Mouse (Mus musculus) embryonic facial prominence, embryonic 14.5 days (tissue): ENCODE results near the gene Narfl. TPM values are rescaled to one million over a fixed set of nuclear protein-coding genes. Genes with fewer than 3 reads are reported as not detected.
A peak's percentile ranks its signal among the peaks of the same experiment; 100 is the strongest.

ENCODE experiments used
- ATAC-seq: fragments of 200-750 bp; cut with Nextera tagmentation; 2 replicates; pipeline ENCODE4 v1.8.0; 2017; ENCODE audit warnings: low read depth, moderate number of reproducible peaks, moderate TSS enrichment
- DNase-seq: peaks from one replicate; pipeline ENCODE4 v3.0.0-alpha.2; 2015; ENCODE audit warnings: low spot score
- H3K27ac ChIP-seq: fragments of 300-500 bp; sonication (generic); replicated peaks from 2 replicates; pipeline ENCODE4 v1.5.1; 2014; ENCODE audit warnings: low read depth, mild to moderate bottlenecking, low read length, moderate library complexity
- H3K27me3 ChIP-seq: fragments of 300-500 bp; sonication (generic); replicated peaks from 2 replicates; pipeline ENCODE4 v1.6.1; 2014; ENCODE audit warnings: low read length; ENCODE audit not compliant: control insufficient read depth, insufficient read depth
- H3K36me3 ChIP-seq: fragments of 300-500 bp; sonication (generic); 2 replicates; pipeline ENCODE4 v1.6.1; 2014; ENCODE audit warnings: low read length, mixed read lengths; ENCODE audit not compliant: control insufficient read depth, insufficient read depth
- H3K4me1 ChIP-seq: fragments of 300-500 bp; sonication (generic); 2 replicates; pipeline ENCODE4 v1.6.1; 2014; ENCODE audit warnings: antibody characterized with exemption, low read length; ENCODE audit not compliant: control insufficient read depth, insufficient read depth
- H3K4me2 ChIP-seq: fragments of 300-500 bp; sonication (generic); 2 replicates; pipeline ENCODE4 v1.6.1; 2014; ENCODE audit warnings: low read depth, mild to moderate bottlenecking, low read length, moderate library complexity, mixed read lengths
- H3K4me3 ChIP-seq: fragments of 300-500 bp; sonication (generic); 2 replicates; pipeline ENCODE4 v1.5.1; 2014; ENCODE audit warnings: low read depth, mild to moderate bottlenecking, low read length
- H3K9ac ChIP-seq: fragments of 300-500 bp; sonication (generic); 2 replicates; pipeline ENCODE4 v1.6.1; 2014; ENCODE audit warnings: low read depth, mild to moderate bottlenecking, low read length, moderate library complexity, mixed read lengths
- H3K9me3 ChIP-seq: fragments of 300-500 bp; sonication (generic); 2 replicates; pipeline ENCODE4 v1.6.1; 2016; ENCODE audit warnings: low read length; ENCODE audit not compliant: control insufficient read depth
- WGBS: fragments of 180-500 bp; shearing (Covaris S2); extraction: QIAGEN DNeasy Blood & Tissue Kit; methylation state at CpG from one replicate; pipeline ENCODE4 v1.1.7; 2014; 5-methylcytosine and 5-hydroxymethylcytosine counted together
- polyA plus RNA-seq: library from polyadenylated mRNA; unstranded; fragments of >200 nt; fragmentation: Nextera tagmentation; extraction: Ambion mirVana; gene quantifications from 2 replicates; pipeline ENCODE4 v1.2.1, GENCODE M21; 2014

Gene Narfl
- polyA plus RNA-seq, 1 experiment from 2014 or later: 27.2 TPM

- peaks cover 8% of the 10 kb centered on the region; the same call in 1 of the 2 replicates for H3K4me1 ChIP-seq
- no peak overlapping the region for H3K27ac ChIP-seq
- DNase-seq (peak; percentile 88), ATAC-seq (peak; percentile 31; the same call in 1 of the 2 replicates)
- no peak overlapping the region for H3K4me3 ChIP-seq
- peaks cover 34% of the 10 kb centered on the region for H3K27me3 ChIP-seq
- 2% methylated on average over 20 of the region's 20 CpGs for whole genome bisulfite sequencing
- H3K9me3 ChIP-seq: no peaks in the 10 kb centered on the region
- H3K9ac ChIP-seq: no peak overlapping the region
- H3K36me3 ChIP-seq: no peaks in the 10 kb centered on the region
- H3K4me2 ChIP-seq: 0 out of 2 replicates have a peak overlapping the region, but pooled peaks have one; percentile 26
Observed at GRCm38 (mm10) chr17:25813471-25813870, 39.9 kb downstream of the Narfl start.

- no peak overlapping the region for H3K4me2 ChIP-seq
- peaks cover 3% of the 10 kb centered on the region; the same call in 1 of the 2 replicates for H3K4me1 ChIP-seq
- no peak for ATAC-seq
- WGBS: 81% methylated on average over 11 of the region's 11 CpGs
- no peak for DNase-seq
- H3K9me3 ChIP-seq: no peaks in the 10 kb centered on the region
- no peak overlapping the region for H3K9ac ChIP-seq
- no peak overlapping the region for H3K4me3 ChIP-seq
- H3K27ac ChIP-seq: no peak overlapping the region
- H3K27me3 ChIP-seq: peaks cover 37% of the 10 kb centered on the region
- H3K36me3 ChIP-seq: no peaks in the 10 kb centered on the region
Observed at GRCm38 (mm10) chr17:25817662-25818061, 44.1 kb downstream of the Narfl start.

- no peak; the same call in 1 of the 2 replicates for ATAC-seq
- Histone ChIP-seq H3K36me3 (no peaks in the 10 kb centered on the region), H3K27ac (no peak overlapping the region), H3K4me3 (0 out of 2 replicates have a peak overlapping the region, but pooled peaks have one; percentile 6), H3K27me3 (peaks cover 37% of the 10 kb centered on the region), H3K4me2 (peak overlapping the region; percentile 31), H3K9me3 (no peaks in the 10 kb centered on the region), H3K9ac (no peak overlapping the region; the same call in 1 of the 2 replicates), H3K4me1 (peaks cover 3% of the 10 kb centered on the region)
- DNase-seq: peak; percentile 21
- whole genome bisulfite sequencing: 9% methylated on average over 34 of the region's 46 CpGs
Observed at GRCm38 (mm10) chr17:25818851-25819780, 45.5 kb downstream of the Narfl start.

GRCm38 (mm10) chr17:25823452-25823851 is 49.9 kb downstream of the Narfl start, which contains the start of gene Wdr24:
Gene Wdr24, plus strand, starts transcription at chr17:25823627.
- Histone ChIP-seq H3K27ac (peak within 1 kb of the TSS; percentile 29; the same call in 1 of the 2 replicates), H3K27me3 (peaks cover 28% of the 10 kb centered on the region), H3K4me3 (peak within 1 kb of the TSS; percentile 74), H3K9ac (peak within 1 kb of the TSS; percentile 76), H3K9me3 (no peaks in the 10 kb centered on the region), H3K36me3 (peaks cover 23% of the 10 kb centered on the region), H3K4me1 (peaks cover 12% of the 10 kb centered on the region), H3K4me2 (peak within 1 kb of the TSS; percentile 98)
- 0% methylated on average over 18 of the region's 18 CpGs for WGBS
- DNase-seq: peak; percentile 95
- ATAC-seq: peak; percentile 79

- 76% methylated on average over 15 of the region's 17 CpGs for WGBS
- peak overlapping the region; percentile 98 for H3K4me2 ChIP-seq
- no peak overlapping the region for H3K27ac ChIP-seq
- H3K9ac ChIP-seq: peak overlapping the region; percentile 76
- H3K36me3 ChIP-seq: peaks cover 23% of the 10 kb centered on the region
- H3K27me3 ChIP-seq: peaks cover 17% of the 10 kb centered on the region
- no peak for ATAC-seq
- peak overlapping the region; percentile 74 for H3K4me3 ChIP-seq
- DNase-seq: no peak
- no peaks in the 10 kb centered on the region for H3K9me3 ChIP-seq
- H3K4me1 ChIP-seq: peaks cover 13% of the 10 kb centered on the region
Observed at GRCm38 (mm10) chr17:25824362-25825142, 51.0 kb downstream of the Narfl start.

GRCm38 (mm10) chr17:25825311-25825710 is 51.7 kb downstream of the Narfl start:
- no peak overlapping the region for H3K27ac ChIP-seq
- WGBS: 88% methylated on average over 6 of the region's 6 CpGs
- H3K4me3 ChIP-seq: no peak overlapping the region
- no peaks in the 10 kb centered on the region for H3K9me3 ChIP-seq
- DNase-seq: no peak
- no peak overlapping the region for H3K9ac ChIP-seq
- H3K36me3 ChIP-seq: peaks cover 30% of the 10 kb centered on the region
- peaks cover 9% of the 10 kb centered on the region for H3K27me3 ChIP-seq
- no peak overlapping the region for H3K4me2 ChIP-seq
- H3K4me1 ChIP-seq: peaks cover 18% of the 10 kb centered on the region
- no peak for ATAC-seq

GRCm38 (mm10) chr17:25825984-25826570 is 52.5 kb downstream of the Narfl start:
- Histone ChIP-seq H3K9me3 (no peaks in the 10 kb centered on the region), H3K36me3 (peaks cover 38% of the 10 kb centered on the region), H3K4me1 (peaks cover 25% of the 10 kb centered on the region), H3K4me2 (no peak overlapping the region), H3K27me3 (peaks cover 2% of the 10 kb centered on the region; the same call in 1 of the 2 replicates), H3K4me3 (no peak overlapping the region), H3K27ac (no peak overlapping the region), H3K9ac (no peak overlapping the region)
- 94% methylated on average over 27 of the region's 27 CpGs for WGBS
- ATAC-seq (no peak), DNase-seq (no peak)

- ATAC-seq (no peak), DNase-seq (no peak)
- Histone ChIP-seq H3K9ac (no peak overlapping the region), H3K36me3 (peaks cover 45% of the 10 kb centered on the region), H3K27me3 (no peaks in the 10 kb centered on the region), H3K9me3 (no peaks in the 10 kb centered on the region), H3K27ac (no peak overlapping the region), H3K4me3 (no peak overlapping the region), H3K4me1 (peaks cover 34% of the 10 kb centered on the region), H3K4me2 (no peak overlapping the region)
- WGBS: 97% methylated on average over 13 of the region's 13 CpGs
Observed at GRCm38 (mm10) chr17:25827011-25827410, 53.4 kb downstream of the Narfl start.
